Mouse (Mus musculus) olfactory bulb, adult 2 months (tissue): ENCODE data around the gene Timeless.

Experiments used
- CTCF ChIP-seq: fragments of 200-500 bp; IDR thresholded peaks from 2 replicates; pipeline ENCODE4 v1.5.1; 2012; ENCODE audit warnings: low read depth, mild to moderate bottlenecking, low read length, moderate library complexity; ENCODE audit not compliant: insufficient read depth
- POLR2A ChIP-seq: fragments of 200-500 bp; IDR thresholded peaks from 2 replicates; pipeline ENCODE4 v1.6.1; 2012; ENCODE audit warnings: mild to moderate bottlenecking, low read depth, low read length, moderate library complexity; ENCODE audit not compliant: insufficient read depth

DNA sequence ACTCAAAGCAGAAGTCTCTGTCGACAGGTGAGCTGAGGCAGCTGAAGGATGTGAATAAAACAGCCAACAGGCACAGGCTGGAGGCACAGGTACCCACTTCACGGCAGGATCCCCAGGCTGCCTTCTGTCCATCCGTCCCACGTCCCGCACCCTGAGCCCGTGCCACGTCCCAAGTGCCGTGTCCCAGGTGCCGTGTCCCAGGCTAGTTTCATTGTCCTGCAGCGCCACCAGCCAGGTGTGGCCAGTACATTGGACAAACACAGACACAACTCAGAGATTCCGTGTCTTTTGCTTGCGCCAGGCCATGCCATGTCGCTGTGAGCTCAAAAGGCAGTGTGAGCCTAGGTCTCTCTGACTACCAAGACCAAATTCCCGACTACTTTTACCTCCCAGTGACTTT lies 49.8 kb downstream of the Timeless start:
- no peak for TF ChIP-seq CTCF
- TF ChIP-seq POLR2A: no peak
